Mouse (Mus musculus) cerebellum, adult 8-10 months (tissue): ENCODE measurements at regions not wholly inside any gene's neighbourhood (a gene's known extent, or its start where the extent isn't known, plus 50 kb on each side); places are given as distances from the start of the nearest gene placed in this dataset.
A peak's percentile ranks its signal among the peaks of the same experiment; 100 is the strongest.

Experiments used
- DNase-seq: peaks from one replicate; pipeline ENCODE4 v3.0.0; 2022

DNA sequence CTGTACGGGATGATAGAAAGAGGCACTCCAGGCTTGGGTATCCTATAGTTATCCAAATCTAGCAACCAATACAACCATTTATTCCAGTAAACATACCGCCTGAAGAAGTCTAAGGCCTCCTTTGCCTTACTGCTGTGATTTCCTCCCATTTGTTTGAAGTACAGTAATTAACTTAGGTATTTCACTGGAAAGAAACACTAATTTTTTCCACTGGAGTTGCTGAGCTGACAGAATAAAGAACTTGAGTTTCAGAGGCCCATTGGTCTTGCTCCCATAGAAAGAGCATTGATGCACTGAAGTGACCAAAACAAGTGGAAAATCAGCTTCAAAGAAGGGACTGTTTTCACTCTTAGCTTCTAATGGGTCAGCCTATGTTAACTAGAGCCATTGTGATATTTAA lies 1100.8 kb upstream of the Gm7489 start:
- DNase-seq, result no peak

GRCm38 (mm10) chr15:52785196-52785595 lies 1099.5 kb upstream of the Gm7489 start:
- DNase-seq, result no peak

DNA sequence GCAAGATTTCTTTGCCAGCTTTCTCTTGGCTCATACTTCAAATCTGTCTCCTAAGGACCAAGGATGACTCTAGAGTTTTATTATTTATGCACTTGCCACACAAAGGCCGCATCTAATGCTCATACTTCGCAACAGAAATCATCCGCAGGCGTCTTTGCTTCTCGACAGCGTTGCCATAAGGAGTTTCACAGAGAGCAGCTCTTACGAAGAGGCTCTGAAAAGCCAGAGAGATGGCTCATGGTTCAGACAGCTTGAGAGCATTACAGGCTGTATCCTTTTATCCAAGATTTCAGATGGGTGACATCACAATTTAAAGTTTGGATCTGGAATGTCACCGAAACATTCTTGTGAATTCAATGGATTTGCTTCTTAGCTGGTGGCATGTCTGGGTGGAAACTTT lies 1098.7 kb upstream of the Gm7489 start:
- DNase-seq, result no peak

DNA sequence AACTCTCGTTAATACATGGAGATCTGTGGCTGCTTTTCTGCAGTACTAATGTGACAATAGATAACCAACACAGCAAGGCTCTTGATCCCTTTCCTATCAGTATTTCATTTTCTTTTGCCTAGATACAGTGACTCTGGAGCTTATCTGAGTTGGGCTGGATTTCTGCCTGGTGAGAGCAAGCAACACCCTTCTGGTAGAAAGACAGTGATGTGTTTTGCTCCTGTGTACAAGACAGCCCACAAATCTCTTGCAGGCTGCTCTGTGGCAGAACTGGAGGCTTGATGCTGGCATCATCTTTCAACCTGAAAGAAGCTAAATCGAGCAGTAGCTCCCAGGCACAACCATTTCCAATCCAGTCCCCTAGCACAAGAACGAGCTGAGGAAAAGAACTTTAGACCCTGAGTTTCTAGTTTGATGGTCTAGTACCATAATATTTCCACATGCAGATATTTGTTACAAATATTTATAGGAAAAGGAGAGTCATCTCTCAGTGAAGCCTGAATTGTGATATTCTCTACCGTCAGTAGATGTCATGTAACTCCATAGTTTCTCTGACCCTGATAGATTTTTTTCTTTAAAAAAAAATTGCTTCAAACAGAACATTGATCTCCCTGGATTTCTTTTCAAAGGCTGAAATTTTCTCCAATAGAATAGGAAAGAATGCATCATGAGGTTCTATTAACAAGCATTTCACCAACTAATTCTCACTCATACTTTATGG lies 1079.1 kb upstream of the Gm7489 start:
- DNase-seq, result no peak

- no peak for DNase-seq
These were observed 1076.1 kb upstream of the Gm7489 start for GRCm38 (mm10) chr15:52808622-52809021.

DNA sequence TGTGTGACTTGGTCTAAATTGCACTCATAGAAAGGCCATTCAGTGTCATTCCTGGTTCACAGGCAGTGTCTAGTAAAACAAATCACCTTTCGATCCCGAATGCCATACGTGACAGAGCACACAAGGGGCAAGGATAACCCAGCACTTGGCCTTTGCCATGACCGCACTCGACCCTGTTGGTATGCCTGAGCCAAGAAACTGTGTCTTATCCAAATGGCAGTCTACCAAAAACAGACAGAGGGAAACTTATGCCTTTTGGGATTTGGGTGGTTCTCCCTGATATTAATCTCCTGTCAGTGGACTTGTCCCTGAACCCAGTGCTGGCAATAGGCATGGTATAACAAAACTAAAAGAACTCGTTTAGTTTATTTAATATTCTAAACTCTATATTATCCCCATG lies 1063.9 kb upstream of the Gm7489 start:
- no peak for DNase-seq

DNA sequence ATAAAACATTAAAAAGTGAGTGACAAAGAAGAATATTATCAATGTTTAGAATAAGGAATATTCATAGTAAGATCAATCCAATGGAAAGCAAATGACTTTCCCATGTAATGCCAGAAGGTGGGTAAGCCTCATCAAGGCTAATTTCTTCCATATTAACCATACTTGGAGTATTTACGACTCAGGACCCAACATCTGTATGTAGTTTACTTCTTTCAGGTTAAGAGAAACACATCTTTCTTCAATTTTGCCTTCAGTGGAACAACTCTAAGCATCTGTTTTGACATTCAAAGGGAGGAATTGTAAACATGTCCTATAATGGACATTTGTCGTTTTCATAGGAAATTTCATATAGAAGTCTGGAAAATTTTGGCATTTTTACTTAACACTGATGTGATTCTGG lies 1047.8 kb upstream of the Gm7489 start:
- no peak for DNase-seq

GRCm38 (mm10) chr15:52848132-52848531 lies 1036.6 kb upstream of the Gm7489 start:
- DNase-seq, result no peak

GRCm38 (mm10) chr15:52858682-52859081 lies 1026.0 kb upstream of the Gm7489 start:
- DNase-seq, result no peak

GRCm38 (mm10) chr15:52863494-52863893 lies 1021.2 kb upstream of the Gm7489 start:
- no peak for DNase-seq

GRCm38 (mm10) chr15:52892244-52892950 lies 992.3 kb upstream of the Gm7489 start:
- DNase-seq, result no peak

- no peak for DNase-seq
These were observed 986.6 kb upstream of the Gm7489 start for GRCm38 (mm10) chr15:52898107-52898506.

DNA sequence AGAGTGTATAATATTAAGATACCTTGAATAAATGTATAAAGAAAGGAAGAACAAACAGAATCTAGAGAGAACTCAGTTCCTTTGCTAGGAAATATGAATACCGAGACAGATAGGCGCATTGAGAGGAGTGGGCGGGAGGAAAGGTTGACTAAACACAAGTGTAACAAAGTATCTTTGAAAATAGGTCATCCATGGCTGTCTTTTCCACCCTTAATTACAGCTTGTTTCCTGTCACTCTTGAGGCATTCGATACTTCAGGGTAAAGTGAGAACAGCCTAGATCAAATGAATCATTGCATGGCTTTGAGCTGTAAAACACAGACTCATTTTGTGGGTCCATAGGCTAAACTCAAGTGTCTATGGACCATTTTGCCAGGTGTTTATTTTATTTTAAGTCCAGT lies 985.3 kb upstream of the Gm7489 start:
- no peak for DNase-seq

- no peak for DNase-seq
These were observed 984.9 kb upstream of the Gm7489 start for GRCm38 (mm10) chr15:52899822-52900221.

DNA sequence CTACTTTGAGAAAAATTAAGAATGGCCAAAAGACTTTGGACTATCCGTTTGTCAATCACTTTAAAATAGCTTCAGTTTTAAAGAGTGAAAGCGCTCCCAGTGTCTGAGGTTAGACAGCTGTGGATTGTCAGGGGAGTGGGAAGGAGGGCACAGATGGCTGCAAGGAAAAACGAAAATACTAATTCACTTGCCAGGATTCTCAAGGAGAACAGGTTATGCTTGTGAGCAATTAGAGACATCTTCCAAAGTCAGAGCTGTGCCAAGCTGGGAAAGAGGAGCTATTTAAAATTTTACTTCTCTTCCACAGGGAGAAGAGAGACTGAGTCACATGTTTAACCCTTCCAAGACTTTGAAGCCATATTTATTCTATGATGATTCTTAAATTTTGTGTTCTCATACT lies 979.5 kb upstream of the Gm7489 start:
- no peak for DNase-seq

- no peak for DNase-seq
These were observed 977.5 kb upstream of the Gm7489 start for GRCm38 (mm10) chr15:52907217-52907616.

GRCm38 (mm10) chr15:52922277-52922676 lies 962.4 kb upstream of the Gm7489 start:
- no peak for DNase-seq

- no peak for DNase-seq
These were observed 956.3 kb upstream of the Gm7489 start for GRCm38 (mm10) chr15:52928408-52928807.

DNA sequence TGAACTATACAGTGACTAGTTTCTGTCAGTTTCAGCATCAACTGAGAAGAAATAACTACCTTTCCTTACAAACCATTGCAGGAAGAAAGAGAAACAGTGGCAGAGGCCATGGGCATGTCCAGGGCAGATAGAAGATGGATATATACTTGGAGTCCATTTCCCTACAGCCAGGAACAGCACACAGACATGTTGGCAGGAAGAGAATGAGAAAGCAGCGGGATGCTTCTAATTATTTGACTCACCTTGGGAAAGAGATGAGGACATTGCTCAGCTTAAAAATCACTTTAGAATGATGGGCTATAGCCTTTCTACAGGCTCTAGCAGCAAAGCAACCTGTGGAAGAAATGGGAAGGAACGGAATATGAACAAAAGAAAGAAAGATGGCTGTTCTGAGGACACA lies 947.6 kb upstream of the Gm7489 start:
- DNase-seq, result peak; percentile 2

DNA sequence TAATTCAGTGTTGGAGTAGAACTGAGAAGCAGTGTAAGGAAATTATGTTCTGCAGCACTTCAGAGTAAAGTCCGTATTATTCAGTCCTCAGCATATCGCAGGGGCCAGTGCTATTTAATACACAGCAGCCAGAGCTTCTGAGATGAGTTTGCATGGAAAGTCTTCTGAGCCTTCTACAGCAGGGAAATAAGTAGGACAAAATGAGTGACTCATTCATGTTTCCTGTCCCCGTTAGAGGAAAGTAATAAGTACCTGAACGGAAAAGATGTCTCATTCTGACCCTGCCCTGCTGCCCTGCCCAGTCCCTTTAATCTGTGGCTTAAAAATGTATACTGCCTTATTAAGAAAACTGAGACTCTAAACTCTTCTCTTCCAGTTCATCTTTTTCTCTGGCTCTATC lies 940.1 kb upstream of the Gm7489 start:
- DNase-seq, result no peak

GRCm38 (mm10) chr15:52948196-52948595 lies 936.5 kb upstream of the Gm7489 start:
- DNase-seq, result no peak

- DNase-seq, result no peak
These were observed 931.2 kb upstream of the Gm7489 start for GRCm38 (mm10) chr15:52953480-52953879.

- no peak for DNase-seq
These were observed 929.8 kb upstream of the Gm7489 start for GRCm38 (mm10) chr15:52954715-52955593.

- DNase-seq, result no peak
These were observed 925.0 kb upstream of the Gm7489 start for GRCm38 (mm10) chr15:52959711-52960110.
